Mouse (Mus musculus): ENCODE data around the gene 4930435E12Rik. TPM values are rescaled to one million over a fixed set of nuclear protein-coding genes. Genes with fewer than 3 reads are reported as not detected.

The 4930435E12Rik gene
- polyA plus RNA-seq, 1 experiment from 2014 or later: not detected

DNA sequence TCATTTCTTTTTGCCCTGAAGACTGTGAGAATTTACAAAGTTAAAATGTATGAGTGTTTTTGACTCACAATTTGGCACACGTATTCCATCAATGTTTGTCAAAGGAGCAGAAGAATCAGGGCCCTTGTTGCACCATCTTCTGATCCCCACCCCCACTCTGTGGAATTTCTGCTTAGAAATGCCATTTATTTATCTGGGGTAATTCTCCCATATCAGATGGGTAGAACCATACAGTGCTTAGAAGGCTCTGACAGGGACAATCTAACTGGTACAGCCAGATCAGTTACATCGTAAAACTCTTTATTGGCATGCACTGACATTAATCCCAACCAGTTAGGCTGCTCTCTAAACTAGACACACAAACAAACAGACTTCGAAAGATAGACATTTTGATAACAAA is 38.6 kb downstream of the 4930435E12Rik start:
- Histone ChIP-seq H3K4me1 (replicated peaks) (no peaks in the 10 kb centered on the region), H3K4me2 (no peak overlapping the region), H3K9ac (no peak overlapping the region), H3K27me3 (peaks cover 7% of the 10 kb centered on the region; the same call in 1 of the 2 replicates), H3K27ac (no peak overlapping the region), H3K9me3 (replicated peaks) (no peaks in the 10 kb centered on the region), H3K4me3 (replicated peaks) (no peak overlapping the region), H3K36me3 (no peaks in the 10 kb centered on the region)
- WGBS (ENCODE audit: insufficient replicate concordance): 70% methylated on average over 3 of the region's 3 CpGs
- no peak for DNase-seq
- no peak for ATAC-seq (ENCODE audit: low read depth)

DNA sequence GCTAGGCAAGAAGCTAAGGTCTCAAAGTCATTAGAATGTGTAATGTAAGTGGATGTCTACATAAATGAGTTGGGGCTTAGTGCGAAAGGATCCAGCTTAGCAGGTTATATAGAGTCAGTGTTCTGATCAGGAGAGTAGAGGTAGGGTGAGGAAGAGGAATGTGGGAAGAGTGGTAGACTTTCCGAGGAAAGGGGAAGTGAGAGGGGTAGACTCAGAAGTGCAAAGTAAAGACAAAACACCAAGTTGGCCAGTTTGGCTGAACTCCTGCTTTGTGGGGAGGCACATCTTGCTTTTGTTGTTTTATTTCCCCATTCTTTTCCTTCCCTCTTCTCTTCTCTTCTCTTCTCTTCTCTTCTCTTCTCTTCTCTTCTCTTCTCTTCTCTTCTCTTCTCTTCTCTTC is 39.5 kb downstream of the 4930435E12Rik start:
- ATAC-seq (ENCODE audit: low read depth) (no peak), DNase-seq (no peak)
- Histone ChIP-seq H3K4me2 (no peak overlapping the region), H3K27me3 (peaks cover 9% of the 10 kb centered on the region; the same call in 1 of the 2 replicates), H3K9ac (no peak overlapping the region), H3K4me1 (replicated peaks) (no peaks in the 10 kb centered on the region), H3K27ac (no peak overlapping the region), H3K9me3 (replicated peaks) (no peaks in the 10 kb centered on the region), H3K4me3 (replicated peaks) (no peak overlapping the region), H3K36me3 (no peaks in the 10 kb centered on the region)
- 42% methylated on average over 2 of the region's 2 CpGs for WGBS (ENCODE audit: insufficient replicate concordance)

DNA sequence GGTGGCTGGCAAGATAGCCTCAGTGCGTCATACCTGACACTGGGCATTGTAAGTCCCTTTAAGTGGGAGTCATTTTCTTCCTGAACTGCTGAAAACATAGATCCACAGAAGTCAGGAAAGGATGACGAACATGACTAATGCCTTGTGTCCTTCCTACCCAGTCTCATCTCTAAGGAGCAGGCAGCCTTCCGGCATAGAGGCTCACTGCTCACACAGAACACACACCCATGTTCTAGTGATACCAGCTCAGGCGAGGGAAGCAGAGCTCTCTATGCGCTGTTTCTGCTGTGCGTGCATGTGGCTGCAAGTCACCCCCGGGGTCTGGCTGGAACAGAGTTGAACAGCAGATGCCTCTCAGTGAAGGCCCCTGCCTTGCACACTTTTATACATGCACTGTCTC is 43.2 kb downstream of the 4930435E12Rik start:
- Histone ChIP-seq H3K27ac (no peak overlapping the region), H3K36me3 (no peaks in the 10 kb centered on the region), H3K9me3 (replicated peaks) (no peaks in the 10 kb centered on the region), H3K4me2 (no peak overlapping the region), H3K4me3 (replicated peaks) (no peak overlapping the region), H3K27me3 (peaks cover 20% of the 10 kb centered on the region), H3K4me1 (replicated peaks) (no peaks in the 10 kb centered on the region), H3K9ac (no peak overlapping the region)
- ATAC-seq (ENCODE audit: low read depth) (no peak), DNase-seq (no peak)
- 68% methylated on average over 7 of the region's 7 CpGs for WGBS (ENCODE audit: insufficient replicate concordance)

DNA sequence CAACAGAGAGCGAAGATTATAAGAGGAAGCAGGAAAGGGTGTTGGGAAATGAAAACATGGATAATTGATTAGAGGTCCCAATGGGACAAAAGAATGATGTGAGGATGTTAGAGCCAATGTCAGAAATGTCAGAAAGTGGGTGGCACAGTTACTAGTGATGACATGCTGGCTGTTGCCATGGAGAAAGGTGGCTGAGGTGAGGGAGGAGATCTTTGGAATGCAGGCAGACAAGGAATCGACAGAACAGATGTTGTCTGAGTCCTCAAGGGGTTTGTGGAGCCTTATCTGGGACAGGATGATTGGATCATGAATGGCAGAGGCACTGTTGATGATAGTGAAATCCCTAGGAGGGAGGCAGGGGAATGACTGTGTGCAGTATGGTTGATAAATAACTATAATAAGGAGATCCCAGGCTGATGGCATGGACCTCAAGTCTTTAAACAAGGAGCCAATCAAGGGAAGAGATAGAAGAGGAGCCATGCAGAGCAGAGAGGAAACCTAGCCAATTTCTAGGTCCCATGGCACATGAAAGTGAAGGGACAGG is 46.0 kb downstream of the 4930435E12Rik start:
- DNase-seq: no peak
- Histone ChIP-seq H3K9ac (no peak overlapping the region), H3K4me3 (replicated peaks) (no peak overlapping the region), H3K36me3 (no peaks in the 10 kb centered on the region), H3K27ac (no peak overlapping the region), H3K27me3 (peaks cover 25% of the 10 kb centered on the region), H3K9me3 (replicated peaks) (no peaks in the 10 kb centered on the region), H3K4me2 (no peak overlapping the region), H3K4me1 (replicated peaks) (no peaks in the 10 kb centered on the region)
- WGBS (ENCODE audit: insufficient replicate concordance): 48% methylated on average over 2 of the region's 2 CpGs
- no peak for ATAC-seq (ENCODE audit: low read depth)

- no peak overlapping the region for H3K9ac ChIP-seq
- no peak overlapping the region for H3K27ac ChIP-seq
- WGBS (ENCODE audit: insufficient replicate concordance): 27% methylated on average over 2 of the region's 2 CpGs
- DNase-seq (no peak), ATAC-seq (ENCODE audit: low read depth) (no peak)
- H3K9me3 ChIP-seq (replicated peaks): no peaks in the 10 kb centered on the region
- no peak overlapping the region for H3K4me3 ChIP-seq (replicated peaks)
- H3K4me1 ChIP-seq (replicated peaks): no peaks in the 10 kb centered on the region
- H3K36me3 ChIP-seq: no peaks in the 10 kb centered on the region
- H3K27me3 ChIP-seq: peaks cover 25% of the 10 kb centered on the region
- no peak overlapping the region for H3K4me2 ChIP-seq
These were observed 46.6 kb downstream of the 4930435E12Rik start for GRCm38 (mm10) chr16:38781946-38782345.

DNA sequence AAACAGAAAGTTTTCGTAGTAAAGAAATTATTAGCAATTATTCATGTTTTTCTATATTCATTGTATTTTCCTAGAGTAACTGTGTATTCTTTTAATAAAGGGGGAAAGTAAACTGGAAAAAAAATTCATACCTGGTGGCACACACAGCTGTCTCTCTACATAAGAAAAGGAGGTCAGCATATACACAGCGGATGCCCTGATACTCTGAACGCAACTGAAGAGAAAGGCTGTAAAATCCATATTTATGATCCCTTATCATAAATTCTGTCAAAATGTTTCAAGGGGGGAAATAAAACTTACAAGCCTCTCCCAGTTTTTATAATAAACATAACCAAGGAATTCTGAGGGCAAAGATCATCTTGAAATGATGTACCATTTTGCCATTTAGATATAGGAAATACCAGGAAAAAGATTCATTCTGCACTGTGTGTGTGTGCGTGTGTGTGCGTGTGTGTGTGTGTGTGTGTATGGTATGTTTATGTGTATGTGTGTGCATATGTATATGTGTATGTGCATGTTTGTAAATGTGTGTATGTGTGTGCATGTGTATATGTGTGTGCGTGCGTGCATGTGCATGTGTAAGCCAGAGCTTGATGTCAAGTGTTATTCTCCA is 47.5 kb downstream of the 4930435E12Rik start:
- H3K36me3 ChIP-seq: no peaks in the 10 kb centered on the region
- ATAC-seq (ENCODE audit: low read depth): no peak
- no peak overlapping the region for H3K4me3 ChIP-seq (replicated peaks)
- H3K27me3 ChIP-seq: peaks cover 25% of the 10 kb centered on the region
- no peak overlapping the region for H3K4me2 ChIP-seq
- no peak overlapping the region for H3K27ac ChIP-seq
- WGBS (ENCODE audit: insufficient replicate concordance): 83% methylated on average over 7 of the region's 7 CpGs
- no peak for DNase-seq
- H3K4me1 ChIP-seq (replicated peaks): no peaks in the 10 kb centered on the region
- no peak overlapping the region for H3K9ac ChIP-seq
- no peaks in the 10 kb centered on the region for H3K9me3 ChIP-seq (replicated peaks)

GRCm38 (mm10) chr16:38776342-38776741 is 52.2 kb downstream of the 4930435E12Rik start:
- Histone ChIP-seq H3K9me3 (replicated peaks) (no peaks in the 10 kb centered on the region), H3K4me1 (replicated peaks) (no peaks in the 10 kb centered on the region), H3K4me2 (no peak overlapping the region), H3K4me3 (replicated peaks) (no peak overlapping the region), H3K9ac (no peak overlapping the region), H3K27ac (no peak overlapping the region), H3K36me3 (no peaks in the 10 kb centered on the region), H3K27me3 (peaks cover 31% of the 10 kb centered on the region)
- no peak for DNase-seq
- ATAC-seq (ENCODE audit: low read depth): no peak
- WGBS (ENCODE audit: insufficient replicate concordance): 52% methylated on average over 6 of the region's 6 CpGs

GRCm38 (mm10) chr16:38774964-38775746 is 53.4 kb downstream of the 4930435E12Rik start:
- no peak overlapping the region for H3K27ac ChIP-seq
- no peak; the same call in 1 of the 2 replicates for ATAC-seq (ENCODE audit: low read depth)
- H3K4me3 ChIP-seq (replicated peaks): no peak overlapping the region
- H3K9ac ChIP-seq: no peak overlapping the region
- H3K4me1 ChIP-seq (replicated peaks): no peaks in the 10 kb centered on the region
- H3K4me2 ChIP-seq: no peak overlapping the region
- no peaks in the 10 kb centered on the region for H3K9me3 ChIP-seq (replicated peaks)
- DNase-seq: no peak
- WGBS (ENCODE audit: insufficient replicate concordance): 56% methylated on average over 7 of the region's 7 CpGs
- H3K36me3 ChIP-seq: no peaks in the 10 kb centered on the region
- peaks cover 34% of the 10 kb centered on the region for H3K27me3 ChIP-seq

DNA sequence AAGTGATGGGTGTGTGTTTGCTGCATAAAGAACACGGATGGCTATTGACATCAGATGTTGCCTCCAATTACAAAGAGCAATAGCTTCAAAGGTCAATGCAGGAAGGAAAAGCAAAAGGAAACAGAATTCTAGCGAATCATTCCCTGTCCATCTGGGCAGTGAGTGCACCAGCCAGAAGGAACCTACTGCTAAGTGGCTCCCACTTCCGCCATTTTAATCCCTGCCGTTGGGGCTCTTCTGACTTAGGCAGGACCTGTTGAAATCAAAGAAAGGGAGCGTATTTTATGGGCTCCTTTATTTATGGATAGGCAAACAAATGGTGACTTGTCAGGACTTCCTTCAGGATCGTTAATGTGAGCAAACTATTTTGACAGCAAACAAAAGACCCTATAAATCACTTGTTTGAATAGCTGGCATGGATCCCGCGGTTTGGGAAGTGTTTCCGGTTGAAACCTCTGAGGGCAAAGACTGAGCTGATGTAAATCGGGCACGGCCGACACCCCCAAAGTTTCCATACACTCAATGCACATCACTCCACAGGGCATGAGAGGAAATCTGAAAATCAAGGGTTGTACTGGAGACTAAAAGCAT is 55.5 kb downstream of the 4930435E12Rik start:
- DNase-seq: no peak
- 43% methylated on average over 12 of the region's 12 CpGs for WGBS (ENCODE audit: insufficient replicate concordance)
- ATAC-seq (ENCODE audit: low read depth): no peak
- H3K4me2 ChIP-seq: no peak overlapping the region
- no peak overlapping the region for H3K27ac ChIP-seq
- H3K4me3 ChIP-seq (replicated peaks): no peak overlapping the region
- H3K9me3 ChIP-seq (replicated peaks): no peaks in the 10 kb centered on the region
- no peak overlapping the region for H3K9ac ChIP-seq
- H3K36me3 ChIP-seq: no peaks in the 10 kb centered on the region
- peaks cover 34% of the 10 kb centered on the region for H3K27me3 ChIP-seq
- no peaks in the 10 kb centered on the region for H3K4me1 ChIP-seq (replicated peaks)

DNA sequence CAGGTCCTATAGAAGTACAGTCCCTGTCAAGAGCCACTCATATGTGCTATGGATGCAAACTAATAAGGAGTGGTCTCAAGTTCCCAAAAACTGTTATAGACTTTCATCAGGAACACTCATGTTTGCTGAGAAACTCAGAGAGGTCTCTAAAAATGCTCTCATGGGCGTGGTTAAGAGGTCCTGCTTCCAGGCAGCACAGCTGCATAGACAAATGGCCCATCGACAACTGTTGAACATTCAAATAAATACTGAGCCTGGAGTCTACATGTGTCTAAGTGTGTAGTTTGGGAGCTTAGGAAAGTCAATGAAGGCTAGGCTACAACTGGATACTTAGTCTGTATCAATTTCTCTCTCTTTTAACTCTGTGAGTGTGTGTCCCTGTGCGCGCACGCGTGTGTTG is 57.4 kb downstream of the 4930435E12Rik start:
- no peak overlapping the region for H3K4me2 ChIP-seq
- ATAC-seq (ENCODE audit: low read depth) (no peak), DNase-seq (no peak)
- no peaks in the 10 kb centered on the region for H3K4me1 ChIP-seq (replicated peaks)
- H3K27me3 ChIP-seq: peaks cover 33% of the 10 kb centered on the region
- H3K9me3 ChIP-seq (replicated peaks): no peaks in the 10 kb centered on the region
- H3K27ac ChIP-seq: no peak overlapping the region
- no peaks in the 10 kb centered on the region for H3K36me3 ChIP-seq
- H3K9ac ChIP-seq: no peak overlapping the region
- H3K4me3 ChIP-seq (replicated peaks): no peak overlapping the region
- WGBS (ENCODE audit: insufficient replicate concordance): 78% methylated on average over 6 of the region's 6 CpGs

GRCm38 (mm10) chr16:38769529-38769928 is 59.0 kb downstream of the 4930435E12Rik start:
- Histone ChIP-seq H3K27me3 (peaks cover 31% of the 10 kb centered on the region), H3K9ac (no peak overlapping the region), H3K4me2 (no peak overlapping the region), H3K27ac (no peak overlapping the region), H3K4me1 (replicated peaks) (no peaks in the 10 kb centered on the region), H3K9me3 (replicated peaks) (no peaks in the 10 kb centered on the region), H3K36me3 (no peaks in the 10 kb centered on the region), H3K4me3 (replicated peaks) (no peak overlapping the region)
- WGBS (ENCODE audit: insufficient replicate concordance): 60% methylated on average over 9 of the region's 9 CpGs
- DNase-seq (no peak), ATAC-seq (ENCODE audit: low read depth) (no peak)

All from liver, embryonic 13.5 days (tissue).